Mouse (Mus musculus): ENCODE measurements around the gene Rnf32.

DNA sequence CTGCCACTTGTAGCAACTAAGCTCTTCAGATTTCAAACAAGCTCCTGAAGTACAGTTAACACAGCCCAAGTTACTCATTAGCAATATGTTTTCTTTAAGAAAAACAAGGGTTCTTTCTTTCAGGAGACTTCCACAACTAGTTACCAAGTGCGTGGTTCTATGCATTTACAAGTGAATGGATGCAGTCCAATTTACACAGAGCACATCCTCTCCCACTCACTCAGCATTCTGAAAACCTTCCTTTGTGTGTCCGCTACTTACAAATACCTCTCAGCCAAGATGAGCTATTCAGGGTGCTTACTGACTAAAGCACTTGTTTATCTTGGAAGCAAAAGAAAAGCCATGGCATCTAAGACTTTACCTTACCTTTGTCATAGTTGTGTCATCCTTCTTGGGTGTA lies 58.1 kb downstream of the Rnf32 start:
- TF ChIP-seq CTCF (IDR thresholded peaks at IDR 0.05; ENCODE audit: borderline replicate concordance, extremely low read depth, insufficient read depth, insufficient read length) (no peak), POLR2A (IDR thresholded peaks at IDR 0.05; ENCODE audit: borderline replicate concordance, extremely low read depth, insufficient read depth, insufficient read length, poor library complexity, severe bottlenecking) (no peak)

All from brain, embryonic 14.5 days (tissue).